Mouse (Mus musculus): ENCODE measurements at regions not wholly inside any gene's neighbourhood (a gene's known extent, or its start where the extent isn't known, plus 50 kb on each side); places are given as distances from the start of the nearest gene placed in this dataset.

GRCm38 (mm10) chr2:50416056-50416455 lies 119.5 kb upstream of the Mmadhc start:
- Histone ChIP-seq H3K27me3 (replicated peaks; ENCODE audit: control insufficient read depth, insufficient read depth, low read length) (no peaks in the 10 kb centered on the region), H3K9me3 (ENCODE audit: control insufficient read depth) (no peaks in the 10 kb centered on the region), H3K9ac (ENCODE audit: low read depth, low read length) (no peak overlapping the region), H3K4me3 (ENCODE audit: low read depth, low read length) (no peak overlapping the region), H3K4me1 (replicated peaks; ENCODE audit: control insufficient read depth, insufficient read depth, low read length) (no peaks in the 10 kb centered on the region), H3K36me3 (ENCODE audit: control insufficient read depth, insufficient read depth) (no peaks in the 10 kb centered on the region), H3K27ac (ENCODE audit: low read depth, low read length) (no peak overlapping the region), H3K4me2 (replicated peaks; ENCODE audit: low read depth) (no peak overlapping the region)
- ATAC-seq = no peak
- WGBS = 81% methylated on average over 2 of the region's 2 CpGs
- no peak for TF ChIP-seq CTCF (IDR thresholded peaks at IDR 0.05; ENCODE audit: low read depth)

- no peaks in the 10 kb centered on the region for H3K4me1 ChIP-seq (replicated peaks; ENCODE audit: control insufficient read depth, insufficient read depth, low read length)
- 78% methylated on average over 4 of the region's 4 CpGs for WGBS
These were observed 109.3 kb upstream of the Mmadhc start for GRCm38 (mm10) chr2:50405932-50406331.

GRCm38 (mm10) chr2:50403106-50403505 lies 106.5 kb upstream of the Mmadhc start:
- 81% methylated on average over 6 of the region's 6 CpGs for WGBS
- TF ChIP-seq CTCF (IDR thresholded peaks at IDR 0.05; ENCODE audit: low read depth) = no peak
- no peak for ATAC-seq
- H3K36me3 ChIP-seq (ENCODE audit: control insufficient read depth, insufficient read depth) = no peaks in the 10 kb centered on the region
- H3K4me1 ChIP-seq (replicated peaks; ENCODE audit: control insufficient read depth, insufficient read depth, low read length) = no peaks in the 10 kb centered on the region
- no peaks in the 10 kb centered on the region for H3K27me3 ChIP-seq (replicated peaks; ENCODE audit: control insufficient read depth, insufficient read depth, low read length)
- H3K4me2 ChIP-seq (replicated peaks; ENCODE audit: low read depth) = no peak overlapping the region
- no peak overlapping the region for H3K9ac ChIP-seq (ENCODE audit: low read depth, low read length)
- H3K27ac ChIP-seq (ENCODE audit: low read depth, low read length) = no peak overlapping the region
- no peak overlapping the region for H3K4me3 ChIP-seq (ENCODE audit: low read depth, low read length)
- no peaks in the 10 kb centered on the region for H3K9me3 ChIP-seq (ENCODE audit: control insufficient read depth)

More at GRCm38 (mm10) chr2:50405932-50406331, 109.3 kb upstream of the Mmadhc start:
- no peak for ATAC-seq
- Histone ChIP-seq H3K36me3 (ENCODE audit: control insufficient read depth, insufficient read depth) (no peaks in the 10 kb centered on the region), H3K4me2 (replicated peaks; ENCODE audit: low read depth) (no peak overlapping the region), H3K27ac (ENCODE audit: low read depth, low read length) (no peak overlapping the region), H3K9me3 (ENCODE audit: control insufficient read depth) (no peaks in the 10 kb centered on the region), H3K9ac (ENCODE audit: low read depth, low read length) (no peak overlapping the region), H3K27me3 (replicated peaks; ENCODE audit: control insufficient read depth, insufficient read depth, low read length) (no peaks in the 10 kb centered on the region), H3K4me3 (ENCODE audit: low read depth, low read length) (no peak overlapping the region)
- TF ChIP-seq CTCF (IDR thresholded peaks at IDR 0.05; ENCODE audit: low read depth) = no peak

GRCm38 (mm10) chr2:50398576-50398975 lies 102.0 kb upstream of the Mmadhc start:
- no peak overlapping the region for H3K4me2 ChIP-seq (replicated peaks; ENCODE audit: low read depth)
- H3K4me3 ChIP-seq (ENCODE audit: low read depth, low read length) = no peak overlapping the region
- no peak overlapping the region for H3K9ac ChIP-seq (ENCODE audit: low read depth, low read length)
- no peak for TF ChIP-seq CTCF (IDR thresholded peaks at IDR 0.05; ENCODE audit: low read depth)
- WGBS = 86% methylated on average over 5 of the region's 5 CpGs
- H3K4me1 ChIP-seq (replicated peaks; ENCODE audit: control insufficient read depth, insufficient read depth, low read length) = no peaks in the 10 kb centered on the region
- H3K27ac ChIP-seq (ENCODE audit: low read depth, low read length) = no peak overlapping the region
- no peaks in the 10 kb centered on the region for H3K9me3 ChIP-seq (ENCODE audit: control insufficient read depth)
- no peaks in the 10 kb centered on the region for H3K36me3 ChIP-seq (ENCODE audit: control insufficient read depth, insufficient read depth)
- no peak for ATAC-seq
- no peaks in the 10 kb centered on the region for H3K27me3 ChIP-seq (replicated peaks; ENCODE audit: control insufficient read depth, insufficient read depth, low read length)

GRCm38 (mm10) chr2:50377609-50378413 lies 81.2 kb upstream of the Mmadhc start:
- no peak for TF ChIP-seq CTCF (IDR thresholded peaks at IDR 0.05; ENCODE audit: low read depth)
- Histone ChIP-seq H3K27ac (ENCODE audit: low read depth, low read length) (no peak overlapping the region), H3K36me3 (ENCODE audit: control insufficient read depth, insufficient read depth) (no peaks in the 10 kb centered on the region), H3K4me3 (ENCODE audit: low read depth, low read length) (no peak overlapping the region), H3K4me1 (replicated peaks; ENCODE audit: control insufficient read depth, insufficient read depth, low read length) (no peaks in the 10 kb centered on the region), H3K9ac (ENCODE audit: low read depth, low read length) (no peak overlapping the region), H3K27me3 (replicated peaks; ENCODE audit: control insufficient read depth, insufficient read depth, low read length) (no peaks in the 10 kb centered on the region), H3K9me3 (ENCODE audit: control insufficient read depth) (no peaks in the 10 kb centered on the region), H3K4me2 (replicated peaks; ENCODE audit: low read depth) (no peak overlapping the region)
- no peak for ATAC-seq
- WGBS = 86% methylated on average over 16 of the region's 16 CpGs

GRCm38 (mm10) chr2:50373626-50374025 lies 77.0 kb upstream of the Mmadhc start:
- TF ChIP-seq CTCF (IDR thresholded peaks at IDR 0.05; ENCODE audit: low read depth) = no peak
- Histone ChIP-seq H3K27ac (ENCODE audit: low read depth, low read length) (no peak overlapping the region), H3K27me3 (replicated peaks; ENCODE audit: control insufficient read depth, insufficient read depth, low read length) (no peaks in the 10 kb centered on the region), H3K9me3 (ENCODE audit: control insufficient read depth) (no peaks in the 10 kb centered on the region), H3K36me3 (ENCODE audit: control insufficient read depth, insufficient read depth) (no peaks in the 10 kb centered on the region), H3K4me2 (replicated peaks; ENCODE audit: low read depth) (no peak overlapping the region), H3K4me3 (ENCODE audit: low read depth, low read length) (no peak overlapping the region), H3K9ac (ENCODE audit: low read depth, low read length) (no peak overlapping the region), H3K4me1 (replicated peaks; ENCODE audit: control insufficient read depth, insufficient read depth, low read length) (no peaks in the 10 kb centered on the region)
- WGBS = 47% methylated on average over 2 of the region's 2 CpGs
- ATAC-seq = no peak
